Mouse (Mus musculus) c-Kit-positive CD71-positive TER-119-positive erythroid progenitor cells, embryonic 14.5 days (primary cell): ENCODE results near the gene Pnpla8.

ENCODE experiments used
- DNase-seq: peaks from one replicate; pipeline ENCODE4 v3.0.0-alpha.2; 2013; ENCODE audit warnings: low spot score

Pnpla8 gene

DNA sequence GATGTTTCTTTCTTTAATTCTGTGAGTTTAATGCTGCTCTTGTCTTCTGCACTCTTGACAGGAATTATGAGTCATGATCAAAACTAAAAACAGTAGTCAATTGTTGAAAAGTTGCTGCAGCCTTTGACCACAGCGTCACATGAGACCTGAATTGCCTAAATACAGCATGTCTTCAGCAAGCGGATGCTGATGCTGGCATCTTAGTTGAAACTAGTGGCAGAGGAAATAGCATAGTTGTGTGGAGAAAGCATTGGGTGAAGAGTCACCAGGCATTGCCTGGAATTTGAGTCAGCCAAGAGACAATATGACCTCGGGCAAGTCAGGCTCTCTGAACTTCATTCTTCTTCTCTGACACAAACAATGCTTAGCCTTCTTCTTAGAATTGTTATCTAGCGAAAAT, 133.9 kb downstream of the Pnpla8 start:
- DNase-seq = no peak

DNA sequence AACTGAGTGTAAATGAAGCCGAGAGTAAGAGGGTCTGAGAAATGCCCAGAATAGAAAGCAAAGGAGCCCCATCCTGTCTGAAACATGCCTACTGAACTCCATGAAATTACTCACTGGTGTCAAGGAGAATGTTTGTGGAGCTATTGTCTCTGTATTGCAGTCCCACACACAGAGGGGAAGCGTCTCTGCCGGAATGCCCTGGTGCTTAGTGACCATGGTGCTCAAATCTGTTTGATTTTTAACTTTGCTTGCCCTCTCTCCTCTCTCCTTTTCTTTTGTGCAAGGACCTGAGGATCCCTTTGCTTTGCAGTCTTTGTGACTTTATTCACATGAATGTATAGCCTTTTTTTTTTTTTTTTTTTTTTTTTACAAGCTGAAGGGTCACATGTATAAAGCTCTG, 136.3 kb downstream of the Pnpla8 start:
- DNase-seq = no peak

DNA sequence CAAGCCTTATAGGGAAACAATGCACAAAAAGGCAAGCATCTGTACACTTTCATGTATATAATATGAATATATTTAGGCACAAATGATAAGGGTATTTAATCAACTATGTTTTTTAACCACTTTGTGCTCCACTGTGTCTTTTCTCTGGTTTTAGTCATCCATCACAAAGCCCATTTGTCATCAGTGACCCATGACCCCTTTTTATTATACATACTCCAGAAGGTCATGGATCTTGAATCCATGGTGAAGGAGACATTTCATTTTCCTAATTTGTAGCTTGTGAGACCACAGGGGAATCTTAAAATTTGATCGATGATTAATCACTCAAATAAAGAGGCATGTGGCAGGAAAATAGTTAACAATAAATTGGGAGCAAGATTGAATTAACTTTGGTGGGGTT, 136.7 kb downstream of the Pnpla8 start:
- no peak for DNase-seq

DNA sequence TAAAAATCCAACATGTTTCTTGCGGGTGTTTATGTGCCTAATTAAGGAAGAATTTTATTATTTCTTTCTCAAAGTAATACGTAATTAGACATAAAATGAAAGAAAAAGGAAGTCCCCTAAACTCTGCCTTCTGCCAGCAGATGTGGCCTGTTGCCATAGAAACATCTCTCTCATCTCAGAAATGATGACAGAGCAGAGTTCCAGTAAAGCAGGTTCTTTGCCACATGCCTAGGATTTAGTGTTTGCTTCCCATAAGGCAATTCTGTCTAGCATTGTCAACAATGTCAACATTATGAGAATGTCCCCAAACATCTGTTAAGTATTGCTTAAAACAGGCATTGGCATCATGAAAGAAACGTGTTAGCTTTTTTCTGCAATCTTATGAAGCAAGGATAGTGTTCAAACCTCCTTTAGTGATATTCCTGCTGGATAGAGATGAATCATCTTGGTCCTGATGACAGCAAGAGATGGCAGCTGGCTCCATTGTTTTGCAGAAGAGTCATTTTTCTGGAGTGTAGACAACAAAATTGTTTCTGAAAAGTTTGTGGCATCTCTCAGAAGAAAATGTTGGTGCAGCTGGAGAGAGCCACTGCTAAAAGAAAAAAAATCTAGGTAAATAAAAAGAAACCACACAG, 150.0 kb downstream of the Pnpla8 start:
- no peak for DNase-seq
